Mouse (Mus musculus) hindbrain, embryonic 14.5 days (tissue): ENCODE measurements around the gene Tmem132b. TPM values are rescaled to one million over a fixed set of nuclear protein-coding genes. Genes with fewer than 3 reads are reported as not detected.
A peak's percentile ranks its signal among the peaks of the same experiment; 100 is the strongest.

Experiments
- ATAC-seq: fragments of 200-750 bp; cut with Nextera tagmentation; 2 replicates; pipeline ENCODE4 v1.8.0; 2017; ENCODE audit warnings: moderate number of reproducible peaks, mild to moderate bottlenecking, moderate TSS enrichment, moderate library complexity; ENCODE audit not compliant: low FRiP score
- DNase-seq: peaks from one replicate; pipeline ENCODE4 v3.0.0-alpha.2; 2015; ENCODE audit warnings: low spot score
- H3K27ac ChIP-seq: fragments of 300-500 bp; sonication (generic); 2 replicates; pipeline ENCODE4 v1.5.1; 2014; ENCODE audit warnings: mild to moderate bottlenecking, moderate library complexity
- H3K27me3 ChIP-seq: fragments of 300-500 bp; sonication (generic); 2 replicates; pipeline ENCODE4 v1.6.1; 2014; ENCODE audit warnings: mild to moderate bottlenecking, low read length, mixed read lengths; ENCODE audit not compliant: control insufficient read depth, insufficient read depth
- H3K36me3 ChIP-seq: fragments of 300-500 bp; sonication (generic); replicated peaks from 2 replicates; pipeline ENCODE4 v1.6.1; 2014; ENCODE audit not compliant: control insufficient read depth, insufficient read depth
- H3K4me1 ChIP-seq: fragments of 300-500 bp; sonication (generic); replicated peaks from 2 replicates; pipeline ENCODE4 v1.6.1; 2014; ENCODE audit warnings: antibody characterized with exemption, low read length, mixed read lengths; ENCODE audit not compliant: control insufficient read depth, insufficient read depth
- H3K4me2 ChIP-seq: fragments of 300-500 bp; sonication (generic); replicated peaks from 2 replicates; pipeline ENCODE4 v1.6.1; 2014; ENCODE audit warnings: mild to moderate bottlenecking, moderate library complexity
- H3K4me3 ChIP-seq: fragments of 300-500 bp; sonication (generic); replicated peaks from 2 replicates; pipeline ENCODE4 v1.5.1; 2014; ENCODE audit warnings: mild to moderate bottlenecking, low read length
- H3K9ac ChIP-seq: fragments of 300-500 bp; sonication (generic); 2 replicates; pipeline ENCODE4 v1.6.1; 2014
- H3K9me3 ChIP-seq: fragments of 300-500 bp; sonication (generic); 2 replicates; pipeline ENCODE4 v1.6.1; 2016; ENCODE audit warnings: low read length; ENCODE audit not compliant: control insufficient read depth
- WGBS: fragments of 180-500 bp; shearing (Covaris S2); extraction: QIAGEN DNeasy Blood & Tissue Kit; methylation state at CpG from one replicate; pipeline ENCODE4 v1.1.7; 2014; 5-methylcytosine and 5-hydroxymethylcytosine counted together
- polyA plus RNA-seq: library from polyadenylated mRNA; unstranded; fragments of >200 nt; fragmentation: Nextera tagmentation; extraction: Ambion mirVana; gene quantifications from 2 replicates; pipeline ENCODE4 v1.2.1, GENCODE M21; 2014

Tmem132b gene
- polyA plus RNA-seq, 1 experiment from 2014 or later: 6.3 TPM

DNA sequence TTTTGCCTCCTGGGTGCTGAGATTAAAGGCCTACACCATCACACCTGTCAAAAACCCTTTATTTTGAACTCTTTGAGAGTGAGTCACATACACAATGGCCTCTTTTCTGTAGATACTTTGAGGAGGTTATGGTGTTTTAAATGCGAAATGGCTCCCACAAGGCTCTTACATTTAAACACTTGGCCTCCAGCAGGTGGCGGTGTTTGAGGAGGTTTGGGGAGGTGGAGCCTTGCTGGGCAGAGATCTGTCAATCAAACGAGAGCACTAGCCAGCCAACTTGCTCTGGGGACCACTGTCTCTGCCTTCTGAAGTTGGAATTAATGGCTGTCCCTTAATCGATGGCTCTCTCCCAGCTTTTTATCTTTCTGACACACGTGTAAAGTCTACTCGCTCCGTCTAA, 214.2 kb downstream of the Tmem132b start:
- DNase-seq: no peak
- no peak overlapping the region for H3K4me3 ChIP-seq
- 0 out of 2 replicates have a peak, but pooled peaks cover 3% of the 10 kb centered on the region for H3K4me1 ChIP-seq
- 62% methylated on average over 7 of the region's 7 CpGs for WGBS
- H3K4me2 ChIP-seq: no peak overlapping the region
- H3K9ac ChIP-seq: no peak overlapping the region
- no peak overlapping the region for H3K27ac ChIP-seq
- no peak for ATAC-seq
- no peaks in the 10 kb centered on the region for H3K36me3 ChIP-seq
- H3K9me3 ChIP-seq: peaks cover 5% of the 10 kb centered on the region; the same call in 1 of the 2 replicates
- no peaks in the 10 kb centered on the region for H3K27me3 ChIP-seq

- ATAC-seq: no peak
- no peaks in the 10 kb centered on the region for H3K4me1 ChIP-seq
- no peak for DNase-seq
- no peak overlapping the region for H3K4me2 ChIP-seq
- no peak overlapping the region for H3K27ac ChIP-seq
- H3K27me3 ChIP-seq: no peaks in the 10 kb centered on the region
- no peaks in the 10 kb centered on the region for H3K36me3 ChIP-seq
- peaks cover 5% of the 10 kb centered on the region; the same call in 1 of the 2 replicates for H3K9me3 ChIP-seq
- H3K9ac ChIP-seq: no peak overlapping the region
- H3K4me3 ChIP-seq: no peak overlapping the region
- 51% methylated on average over 5 of the region's 5 CpGs for WGBS
Observed at GRCm38 (mm10) chr5:125751481-125751880, 219.9 kb downstream of the Tmem132b start.

DNA sequence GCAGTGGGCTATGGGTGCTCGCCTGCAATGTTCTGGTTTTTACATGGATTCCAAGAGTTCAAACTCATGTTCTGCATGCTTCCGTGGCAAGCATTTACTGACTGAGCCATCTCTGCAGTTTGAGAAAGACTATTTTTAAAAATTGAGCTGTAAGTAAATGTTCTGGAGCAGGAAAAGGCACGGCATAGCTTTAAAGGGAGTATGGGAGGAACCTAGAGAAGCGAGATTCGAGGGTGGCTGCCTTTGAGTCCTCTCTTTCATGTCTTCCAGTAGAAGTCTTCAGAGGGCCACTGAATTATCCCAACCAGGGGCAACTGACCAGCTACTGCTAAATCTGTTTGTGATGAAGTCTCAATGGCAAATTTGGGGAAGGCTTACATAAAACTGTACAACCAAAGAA, 221.0 kb downstream of the Tmem132b start:
- Histone ChIP-seq H3K36me3 (no peaks in the 10 kb centered on the region), H3K4me3 (no peak overlapping the region), H3K27ac (no peak overlapping the region), H3K9me3 (peaks cover 5% of the 10 kb centered on the region; the same call in 1 of the 2 replicates), H3K9ac (no peak overlapping the region), H3K27me3 (no peaks in the 10 kb centered on the region), H3K4me2 (no peak overlapping the region), H3K4me1 (no peaks in the 10 kb centered on the region)
- DNase-seq (no peak), ATAC-seq (no peak)
- whole genome bisulfite sequencing: 84% methylated on average over 5 of the region's 5 CpGs

DNA sequence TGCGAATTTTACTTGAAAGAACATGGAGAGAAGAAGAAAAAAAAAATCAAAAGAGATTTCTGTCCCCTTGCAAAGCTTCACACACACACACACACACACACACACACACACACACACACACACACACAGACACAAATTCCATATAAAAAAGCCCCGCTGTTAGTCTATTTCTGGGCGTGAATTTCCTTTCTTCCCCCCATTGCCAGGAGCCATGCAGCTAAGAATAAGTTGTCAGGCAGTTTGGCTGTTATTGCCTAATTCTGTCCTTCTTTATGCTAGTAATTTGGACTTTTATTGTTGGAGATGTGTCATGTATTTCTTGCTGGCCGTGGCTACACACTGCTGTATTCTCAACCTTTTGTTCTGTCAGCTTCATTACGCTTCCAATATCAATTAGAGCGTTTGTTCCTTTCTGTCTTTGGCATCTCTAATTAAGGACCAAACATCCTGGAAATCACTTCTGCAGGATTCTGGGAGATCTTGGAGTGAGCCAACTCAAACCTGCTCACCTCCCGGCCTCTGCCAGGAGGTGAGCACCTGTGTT, 225.5 kb downstream of the Tmem132b start:
- DNase-seq (no peak), ATAC-seq (no peak)
- no peak overlapping the region for H3K4me2 ChIP-seq

GRCm38 (mm10) chr5:125758506-125758905, 226.9 kb downstream of the Tmem132b start:
- H3K27ac ChIP-seq: no peak overlapping the region
- H3K27me3 ChIP-seq: no peaks in the 10 kb centered on the region
- no peaks in the 10 kb centered on the region for H3K36me3 ChIP-seq
- H3K4me3 ChIP-seq: no peak overlapping the region
- ATAC-seq: no peak
- WGBS: 88% methylated on average over 1 of the region's 1 CpGs
- no peak for DNase-seq
- H3K4me1 ChIP-seq: no peaks in the 10 kb centered on the region
- H3K4me2 ChIP-seq: no peak overlapping the region
- no peak overlapping the region for H3K9ac ChIP-seq
- H3K9me3 ChIP-seq: no peaks in the 10 kb centered on the region

More for the DNA sequence above, 225.5 kb downstream of the Tmem132b start:
- H3K27me3 ChIP-seq: no peaks in the 10 kb centered on the region
- no peak overlapping the region for H3K27ac ChIP-seq
- no peaks in the 10 kb centered on the region for H3K36me3 ChIP-seq
- H3K9me3 ChIP-seq: no peaks in the 10 kb centered on the region
- H3K4me1 ChIP-seq: no peaks in the 10 kb centered on the region
- WGBS: 77% methylated on average over 7 of the region's 7 CpGs
- H3K9ac ChIP-seq: no peak overlapping the region
- no peak overlapping the region for H3K4me3 ChIP-seq

GRCm38 (mm10) chr5:125766941-125767340, 235.4 kb downstream of the Tmem132b start:
- 62% methylated on average over 6 of the region's 6 CpGs for WGBS
- peak; percentile 32 for DNase-seq
- Histone ChIP-seq H3K9ac (no peak overlapping the region), H3K36me3 (no peaks in the 10 kb centered on the region), H3K4me3 (no peak overlapping the region), H3K4me2 (no peak overlapping the region), H3K27me3 (no peaks in the 10 kb centered on the region), H3K9me3 (0 out of 2 replicates have a peak, but pooled peaks cover under 1% of the 10 kb centered on the region), H3K27ac (no peak overlapping the region), H3K4me1 (no peaks in the 10 kb centered on the region)
- no peak for ATAC-seq

DNA sequence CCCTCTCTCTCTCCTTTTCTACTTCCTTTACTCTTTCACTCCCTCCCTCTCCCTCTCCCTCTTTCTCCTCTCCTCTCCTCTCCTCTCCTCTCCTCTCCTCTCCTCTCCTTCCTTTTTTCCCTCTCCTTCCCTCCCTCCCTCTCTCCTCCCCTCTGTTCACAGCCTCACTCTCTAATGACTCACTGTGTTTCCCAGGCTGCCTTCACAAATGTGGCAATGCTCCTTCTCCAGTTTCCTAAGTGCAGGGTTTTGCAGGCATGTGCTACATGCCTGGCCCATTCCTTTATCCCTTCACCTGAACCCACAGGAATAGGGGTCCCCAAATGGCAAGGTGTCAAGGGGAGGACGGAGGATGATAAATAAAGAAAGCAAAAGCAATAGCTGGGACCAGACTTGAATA, 236.4 kb downstream of the Tmem132b start:
- H3K9me3 ChIP-seq: peaks cover 5% of the 10 kb centered on the region; the same call in 1 of the 2 replicates
- no peaks in the 10 kb centered on the region for H3K36me3 ChIP-seq
- H3K4me2 ChIP-seq: no peak overlapping the region
- H3K27ac ChIP-seq: no peak overlapping the region
- no peaks in the 10 kb centered on the region for H3K27me3 ChIP-seq
- ATAC-seq (no peak), DNase-seq (no peak)
- 86% methylated on average over 1 of the region's 1 CpGs for WGBS
- no peak overlapping the region for H3K4me3 ChIP-seq
- no peak overlapping the region for H3K9ac ChIP-seq
- no peaks in the 10 kb centered on the region for H3K4me1 ChIP-seq

- Histone ChIP-seq H3K9me3 (peaks cover 5% of the 10 kb centered on the region; the same call in 1 of the 2 replicates), H3K36me3 (no peaks in the 10 kb centered on the region), H3K27me3 (no peaks in the 10 kb centered on the region), H3K4me2 (no peak overlapping the region), H3K27ac (no peak overlapping the region), H3K9ac (no peak overlapping the region), H3K4me3 (no peak overlapping the region), H3K4me1 (no peaks in the 10 kb centered on the region)
- ATAC-seq: no peak
- DNase-seq: no peak
- WGBS: 94% methylated on average over 4 of the region's 4 CpGs
Observed at GRCm38 (mm10) chr5:125772238-125772637, 240.7 kb downstream of the Tmem132b start.

GRCm38 (mm10) chr5:125772756-125773155, 241.2 kb downstream of the Tmem132b start:
- H3K4me1 ChIP-seq: no peaks in the 10 kb centered on the region
- peaks cover 5% of the 10 kb centered on the region; the same call in 1 of the 2 replicates for H3K9me3 ChIP-seq
- no peak overlapping the region for H3K9ac ChIP-seq
- no peak overlapping the region for H3K4me2 ChIP-seq
- no peaks in the 10 kb centered on the region for H3K36me3 ChIP-seq
- H3K27me3 ChIP-seq: no peaks in the 10 kb centered on the region
- no peak overlapping the region for H3K27ac ChIP-seq
- no peak overlapping the region for H3K4me3 ChIP-seq
- WGBS: 53% methylated on average over 2 of the region's 2 CpGs
- no peak for ATAC-seq
- no peak for DNase-seq

- 100% methylated on average over 1 of the region's 1 CpGs for WGBS
- Histone ChIP-seq H3K9me3 (no peaks in the 10 kb centered on the region), H3K27me3 (no peaks in the 10 kb centered on the region), H3K4me1 (no peaks in the 10 kb centered on the region), H3K36me3 (peaks cover 4% of the 10 kb centered on the region; the same call in 1 of the 2 replicates), H3K9ac (no peak overlapping the region), H3K27ac (no peak overlapping the region), H3K4me2 (no peak overlapping the region), H3K4me3 (no peak overlapping the region)
- ATAC-seq (no peak), DNase-seq (no peak)
Observed at GRCm38 (mm10) chr5:125780332-125780731, 248.8 kb downstream of the Tmem132b start.
